Mouse (Mus musculus) lung, embryonic 15.5 days (tissue): ENCODE data around the gene Zfp61. TPM values are rescaled to one million over a fixed set of nuclear protein-coding genes. Genes with fewer than 3 reads are reported as not detected.
"Not testable (repeated sequence)": the region's sequence is repeated elsewhere in the genome, so short reads cannot be mapped to it uniquely, and the experiment has no call there.

Source experiments
- ATAC-seq: fragments of 200-750 bp; cut with Nextera tagmentation; 2 replicates; pipeline ENCODE4 v1.8.0; 2017; ENCODE audit warnings: moderate number of reproducible peaks, borderline replicate concordance; ENCODE audit not compliant: low FRiP score, low TSS enrichment; ENCODE audit errors: extremely low read depth
- H3K27ac ChIP-seq: fragments of 300-500 bp; sonication (generic); 2 replicates; pipeline ENCODE4 v1.5.1; 2015; ENCODE audit warnings: moderate library complexity, mild to moderate bottlenecking, inconsistent platforms
- H3K27me3 ChIP-seq: fragments of 300-500 bp; sonication (generic); 2 replicates; pipeline ENCODE4 v1.6.1; 2015; ENCODE audit warnings: inconsistent platforms
- H3K36me3 ChIP-seq: fragments of 300-500 bp; sonication (generic); 2 replicates; pipeline ENCODE4 v1.6.1; 2015; ENCODE audit warnings: inconsistent platforms
- H3K4me1 ChIP-seq: fragments of 300-500 bp; sonication (generic); 2 replicates; pipeline ENCODE4 v1.6.1; 2015; ENCODE audit warnings: inconsistent platforms
- H3K4me2 ChIP-seq: fragments of 300-500 bp; sonication (generic); 2 replicates; pipeline ENCODE4 v1.6.1; 2015; ENCODE audit warnings: inconsistent platforms, mild to moderate bottlenecking, moderate library complexity
- H3K4me3 ChIP-seq: fragments of 300-500 bp; sonication (generic); 2 replicates; pipeline ENCODE4 v1.5.1; 2015; ENCODE audit warnings: mild to moderate bottlenecking, inconsistent platforms
- H3K9ac ChIP-seq: fragments of 300-500 bp; sonication (generic); 2 replicates; pipeline ENCODE4 v1.6.1; 2015; ENCODE audit warnings: inconsistent platforms
- H3K9me3 ChIP-seq: fragments of 300-500 bp; sonication (generic); 2 replicates; pipeline ENCODE4 v1.6.1; 2016; ENCODE audit warnings: inconsistent platforms
- WGBS: fragments of 180-500 bp; shearing (Covaris S2); methylation state at CpG from one replicate; pipeline ENCODE4 v1.1.7; 2015; 5-methylcytosine and 5-hydroxymethylcytosine counted together
- polyA plus RNA-seq: library from polyadenylated mRNA; unstranded; fragments of >200 nt; fragmentation: Nextera tagmentation; extraction: Ambion mirVana; gene quantifications from 2 replicates; pipeline ENCODE4 v1.2.1, GENCODE M21; 2015

Gene Zfp61
- polyA plus RNA-seq, 1 experiment from 2014 or later, result 36.2 TPM

DNA sequence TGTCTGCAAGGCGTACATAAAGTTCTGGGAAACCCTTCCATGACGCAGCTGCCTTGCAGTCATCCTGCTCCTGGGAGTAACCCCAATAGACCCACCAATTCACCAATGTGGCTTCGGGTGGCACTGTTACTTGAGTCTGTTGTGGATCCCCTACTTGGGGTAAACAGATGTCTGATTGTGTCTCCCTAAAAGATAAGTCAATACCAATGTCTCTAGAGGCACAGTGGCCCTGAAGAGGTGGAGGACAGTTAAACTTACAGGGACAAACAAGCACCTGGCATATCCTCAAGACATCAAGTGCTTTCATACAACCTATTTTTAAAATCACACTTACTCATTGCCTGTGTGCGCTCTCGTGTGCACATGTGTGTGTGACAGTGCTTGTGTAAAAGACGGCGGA, 5.7 kb downstream of the Zfp61 start:
- Histone ChIP-seq H3K27me3 (no peaks in the 10 kb centered on the region), H3K4me1 (peaks cover 15% of the 10 kb centered on the region), H3K36me3 (peaks cover 65% of the 10 kb centered on the region), H3K9me3 (no peaks in the 10 kb centered on the region), H3K4me2 (no peak overlapping the region), H3K27ac (no peak overlapping the region), H3K4me3 (no peak overlapping the region), H3K9ac (no peak overlapping the region)
- WGBS, result 97% methylated on average over 7 of the region's 7 CpGs
- ATAC-seq, result no peak

DNA sequence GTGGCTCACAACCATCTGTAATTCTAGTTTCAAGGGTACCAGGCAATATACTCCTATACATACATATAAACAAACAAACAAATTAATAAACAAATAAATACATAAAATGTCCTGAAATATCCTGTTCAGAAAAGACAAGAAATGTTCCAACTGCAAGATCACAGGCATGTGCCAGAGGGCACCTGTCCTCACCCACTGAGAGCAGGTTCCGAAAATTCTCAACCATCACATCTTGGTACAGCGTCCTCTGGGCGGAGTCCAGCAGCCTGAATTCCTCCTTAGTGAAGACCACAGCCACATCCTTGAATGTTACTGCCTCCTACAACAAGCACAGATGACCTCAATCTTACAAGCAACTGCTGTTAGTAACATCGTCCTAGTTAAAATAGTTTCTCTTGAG, 6.3 kb downstream of the Zfp61 start:
- Histone ChIP-seq H3K27me3 (no peaks in the 10 kb centered on the region), H3K27ac (no peak overlapping the region), H3K4me2 (no peak overlapping the region), H3K4me1 (peaks cover 9% of the 10 kb centered on the region), H3K4me3 (no peak overlapping the region), H3K9ac (no peak overlapping the region), H3K36me3 (peaks cover 71% of the 10 kb centered on the region), H3K9me3 (no peaks in the 10 kb centered on the region)
- 98% methylated on average over 4 of the region's 4 CpGs for WGBS
- no peak for ATAC-seq

DNA sequence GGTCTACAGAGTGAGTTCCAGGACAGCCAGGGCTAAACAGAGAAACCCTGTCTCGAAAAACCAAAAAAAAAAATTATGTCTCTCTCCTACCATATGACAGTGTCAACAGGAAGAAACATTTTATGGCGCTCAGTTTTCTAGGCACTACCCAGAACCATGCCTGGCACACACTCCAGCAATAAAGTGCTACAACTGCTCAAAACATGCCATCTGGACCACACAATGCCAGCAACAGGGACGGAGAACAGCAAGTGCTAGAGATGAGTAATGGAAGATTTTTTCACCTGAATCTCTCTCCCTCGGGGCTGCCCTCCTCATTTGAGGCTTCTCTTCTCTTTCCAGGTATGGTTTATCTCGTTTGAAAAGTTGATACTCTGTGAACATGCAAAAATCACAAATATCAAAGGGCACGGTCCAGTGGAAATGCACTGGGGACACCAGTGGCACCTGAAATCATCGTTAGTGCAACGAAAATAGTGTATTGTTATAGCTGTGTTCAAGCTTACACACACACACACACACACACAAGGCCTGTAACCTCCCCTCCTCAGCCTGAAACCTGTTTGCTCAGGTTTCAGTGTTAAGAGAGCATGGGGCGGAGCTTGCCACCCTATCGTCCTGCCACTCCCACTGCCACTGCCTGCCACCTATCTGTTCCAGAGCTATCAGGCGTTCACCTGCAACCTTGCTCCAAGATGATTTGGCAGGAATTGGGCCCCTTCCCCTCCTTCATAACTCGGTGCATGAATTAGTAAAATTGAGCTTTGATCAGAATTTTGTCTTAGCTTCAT, 7.8 kb downstream of the Zfp61 start:
- Histone ChIP-seq H3K27me3 (no peaks in the 10 kb centered on the region), H3K36me3 (peaks cover 77% of the 10 kb centered on the region), H3K4me2 (no peak overlapping the region), H3K4me1 (peaks cover 7% of the 10 kb centered on the region), H3K9me3 (no peaks in the 10 kb centered on the region), H3K27ac (no peak overlapping the region), H3K4me3 (no peak overlapping the region), H3K9ac (no peak overlapping the region)
- WGBS, result 73% methylated on average over 12 of the region's 12 CpGs
- ATAC-seq, result no peak

DNA sequence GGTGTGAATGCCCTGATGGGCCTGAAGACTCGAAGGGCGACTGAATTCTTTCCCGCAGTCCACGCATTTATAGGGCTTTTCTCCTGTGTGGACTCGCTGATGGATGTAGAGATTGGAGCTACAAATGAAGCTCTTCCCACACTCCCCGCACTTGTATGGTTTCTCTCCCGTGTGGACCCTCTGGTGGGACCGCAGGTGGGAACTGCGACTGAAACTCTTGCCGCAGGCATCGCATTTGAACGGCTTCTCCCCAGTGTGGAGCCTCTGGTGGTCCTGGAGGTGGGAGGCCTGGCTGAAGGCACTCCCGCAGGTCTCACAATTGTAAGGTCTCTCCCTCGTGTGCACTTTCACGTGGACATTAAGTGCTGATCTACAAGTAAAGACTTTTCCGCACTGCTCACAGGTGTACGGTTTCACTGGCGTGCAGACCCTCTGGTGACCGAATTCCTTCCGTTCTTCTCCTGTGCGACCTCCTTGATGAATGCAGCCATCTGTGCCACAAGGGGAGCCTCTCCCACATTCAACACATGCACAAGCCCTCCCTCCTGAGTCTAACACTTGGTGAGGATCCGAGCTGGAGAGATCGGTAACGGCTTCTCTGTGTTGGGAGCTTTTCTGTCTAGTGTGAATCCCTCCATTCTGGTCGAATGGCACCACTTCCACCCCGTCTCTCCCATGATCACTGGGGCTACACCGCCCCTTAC, 9.5 kb downstream of the Zfp61 start:
- no peaks in the 10 kb centered on the region for H3K27me3 ChIP-seq
- peaks cover 71% of the 10 kb centered on the region for H3K36me3 ChIP-seq
- no peak for ATAC-seq
- no peak overlapping the region for H3K4me3 ChIP-seq
- no peaks in the 10 kb centered on the region for H3K9me3 ChIP-seq
- WGBS, result 83% methylated on average over 27 of the region's 27 CpGs
- no peaks in the 10 kb centered on the region for H3K4me1 ChIP-seq
- no peak overlapping the region for H3K4me2 ChIP-seq
- H3K27ac ChIP-seq, result no peak overlapping the region
- H3K9ac ChIP-seq, result no peak overlapping the region

DNA sequence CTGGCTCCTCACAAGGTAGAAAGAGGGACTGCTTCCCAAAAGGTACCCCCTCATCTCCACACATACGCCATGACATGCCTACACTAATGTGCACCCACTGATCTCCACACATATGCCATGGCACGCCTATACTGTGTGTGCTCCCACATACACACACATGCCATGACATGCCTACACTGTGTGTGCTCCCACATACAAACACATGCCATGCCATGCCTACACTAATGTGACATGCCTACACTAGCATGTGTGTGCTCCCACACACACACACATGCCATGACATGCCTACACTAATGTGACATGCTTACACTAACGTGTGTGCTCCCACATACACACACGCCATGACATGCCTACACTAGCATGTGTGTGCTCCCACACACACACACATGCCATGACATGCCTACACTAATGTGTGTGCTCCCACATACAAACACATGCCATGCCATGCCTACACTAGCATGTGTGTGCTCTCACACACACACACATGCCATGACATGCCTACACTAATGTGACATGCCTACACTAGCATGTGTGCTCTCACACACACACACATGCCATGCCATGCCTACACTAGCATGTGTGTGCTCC, 10.8 kb downstream of the Zfp61 start:
- H3K4me3 ChIP-seq, result no peak overlapping the region
- no peaks in the 10 kb centered on the region for H3K9me3 ChIP-seq
- H3K27me3 ChIP-seq, result no peaks in the 10 kb centered on the region
- WGBS, result 89% methylated on average over 4 of the region's 4 CpGs
- no peak overlapping the region for H3K27ac ChIP-seq
- H3K4me1 ChIP-seq, result no peaks in the 10 kb centered on the region
- H3K36me3 ChIP-seq, result peaks cover 57% of the 10 kb centered on the region
- H3K4me2 ChIP-seq, result no peak overlapping the region
- no peak overlapping the region for H3K9ac ChIP-seq
- no peak for ATAC-seq

DNA sequence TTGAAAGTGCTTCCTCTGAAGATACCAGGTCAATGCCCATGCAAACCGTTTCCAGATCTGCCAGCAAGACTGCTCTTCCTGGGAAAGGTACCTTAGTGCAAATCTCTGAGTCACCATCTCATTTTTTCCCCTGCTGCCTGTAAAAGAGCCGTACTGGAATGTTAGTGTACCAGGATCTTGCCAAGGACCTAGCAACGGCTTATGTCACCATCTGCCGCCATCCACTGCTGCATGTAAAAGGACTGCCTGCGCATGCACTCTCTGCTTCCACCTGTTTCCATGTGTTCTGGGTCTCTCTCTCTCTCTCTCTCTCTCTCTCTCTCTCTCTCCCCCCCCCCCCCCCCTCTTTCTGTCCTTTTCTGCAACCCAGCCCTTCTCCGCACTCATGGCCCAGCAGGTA, 12.5 kb downstream of the Zfp61 start:
- Histone ChIP-seq H3K27ac (no peak overlapping the region), H3K9ac (no peak overlapping the region), H3K9me3 (no peaks in the 10 kb centered on the region), H3K4me1 (no peaks in the 10 kb centered on the region), H3K4me2 (no peak overlapping the region), H3K4me3 (no peak overlapping the region), H3K27me3 (no peaks in the 10 kb centered on the region), H3K36me3 (peaks cover 42% of the 10 kb centered on the region)
- no peak for ATAC-seq
- 85% methylated on average over 6 of the region's 6 CpGs for WGBS

DNA sequence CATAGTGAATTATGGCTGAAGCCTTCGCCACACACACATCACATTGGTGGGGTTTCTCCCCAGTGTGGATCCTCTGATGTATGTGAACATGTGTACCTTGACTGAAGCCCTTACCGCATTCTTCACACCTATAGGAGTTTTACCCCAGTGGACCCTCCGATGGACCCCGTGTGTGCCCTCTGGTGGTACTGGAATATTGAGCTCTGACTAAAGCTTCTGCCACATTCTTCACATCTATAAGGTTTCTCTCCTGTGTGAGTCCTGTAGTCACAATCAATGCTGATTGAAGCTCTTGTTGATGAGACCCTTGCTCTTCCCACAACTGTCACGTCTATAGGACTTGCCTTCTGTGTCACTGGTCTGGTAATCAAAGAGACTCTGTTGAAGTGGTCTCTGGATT, 13.4 kb downstream of the Zfp61 start:
- H3K9me3 ChIP-seq, result no peaks in the 10 kb centered on the region
- no peak overlapping the region for H3K4me3 ChIP-seq
- H3K4me1 ChIP-seq, result no peaks in the 10 kb centered on the region
- no peak overlapping the region for H3K4me2 ChIP-seq
- WGBS, result 80% methylated on average over 5 of the region's 5 CpGs
- H3K27ac ChIP-seq, result no peak overlapping the region
- H3K27me3 ChIP-seq, result no peaks in the 10 kb centered on the region
- H3K9ac ChIP-seq, result no peak overlapping the region
- no peak for ATAC-seq
- H3K36me3 ChIP-seq, result peaks cover 35% of the 10 kb centered on the region

DNA sequence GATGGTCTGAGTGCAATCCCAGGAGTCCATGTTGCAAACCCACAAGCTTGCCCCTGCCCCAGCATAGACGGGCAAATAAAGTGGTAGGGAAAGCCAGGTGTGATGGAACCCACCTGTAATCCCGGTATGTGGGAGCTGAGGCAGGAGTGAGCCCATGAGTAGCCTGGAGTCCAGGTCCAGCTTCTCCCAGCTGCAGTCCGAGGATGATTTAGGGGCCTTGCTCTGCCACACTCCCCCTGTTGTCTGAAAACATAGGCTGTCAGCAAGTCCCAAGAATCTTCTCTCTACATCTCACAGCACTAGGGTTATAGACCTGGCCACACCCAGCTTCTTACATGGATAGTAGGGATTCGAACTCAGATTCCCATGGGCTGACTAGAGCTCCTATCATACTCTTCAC, 14.1 kb downstream of the Zfp61 start:
- ATAC-seq, result no peak
- Histone ChIP-seq H3K36me3 (peaks cover 28% of the 10 kb centered on the region), H3K4me1 (no peaks in the 10 kb centered on the region), H3K9ac (no peak overlapping the region), H3K9me3 (no peaks in the 10 kb centered on the region), H3K27me3 (no peaks in the 10 kb centered on the region), H3K4me2 (no peak overlapping the region), H3K4me3 (no peak overlapping the region), H3K27ac (no peak overlapping the region)
- 70% methylated on average over 4 of the region's 4 CpGs for WGBS

DNA sequence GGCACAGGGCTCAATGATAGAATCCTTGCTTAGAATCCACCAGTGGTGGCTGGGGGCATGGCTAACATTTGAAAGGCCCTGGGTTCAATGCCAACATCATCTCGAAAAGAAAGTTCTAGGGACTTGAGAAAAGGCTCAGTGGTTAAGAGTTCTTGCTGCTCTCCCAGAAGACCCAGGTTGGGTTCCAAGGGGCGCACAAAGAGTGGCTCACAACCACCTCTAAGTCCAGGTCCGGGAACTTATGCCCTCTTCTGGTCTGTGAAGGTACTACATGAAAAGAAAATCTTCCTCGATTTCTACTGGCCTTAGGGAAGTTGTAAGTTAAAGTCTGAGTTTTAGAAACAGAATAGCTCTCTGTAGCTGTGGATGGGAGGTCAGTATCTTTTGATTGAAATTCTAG, 14.9 kb downstream of the Zfp61 start:
- no peak overlapping the region for H3K27ac ChIP-seq
- no peaks in the 10 kb centered on the region for H3K27me3 ChIP-seq
- ATAC-seq, result no peak
- H3K9ac ChIP-seq, result no peak overlapping the region
- H3K4me2 ChIP-seq, result no peak overlapping the region
- no peaks in the 10 kb centered on the region for H3K9me3 ChIP-seq
- WGBS, result 48% methylated on average over 4 of the region's 4 CpGs
- no peak overlapping the region for H3K4me3 ChIP-seq
- peaks cover 20% of the 10 kb centered on the region for H3K36me3 ChIP-seq
- H3K4me1 ChIP-seq, result no peaks in the 10 kb centered on the region

DNA sequence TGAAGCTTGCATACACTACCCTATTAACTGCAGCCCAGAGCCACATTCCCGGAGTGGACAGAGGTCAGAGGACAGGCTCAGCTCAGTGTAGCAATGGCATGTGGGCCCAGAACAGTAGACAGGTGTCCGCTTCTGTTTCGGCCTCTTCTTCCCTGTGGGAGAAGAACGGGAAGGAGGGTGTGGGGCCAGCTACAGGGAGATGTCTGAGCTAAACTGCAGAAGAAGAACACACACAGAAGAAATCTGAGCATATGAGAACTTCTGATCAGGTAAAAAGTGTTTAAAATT, 20.2 kb downstream of the Zfp61 start:
- Histone ChIP-seq H3K36me3 (no peaks in the 10 kb centered on the region; the same call in 1 of the 2 replicates), H3K27ac (no peak overlapping the region), H3K9me3 (no peaks in the 10 kb centered on the region), H3K4me3 (no peak overlapping the region), H3K4me1 (no peaks in the 10 kb centered on the region), H3K4me2 (no peak overlapping the region), H3K27me3 (no peaks in the 10 kb centered on the region), H3K9ac (no peak overlapping the region)
- ATAC-seq, result no peak
- 48% methylated on average over 4 of the region's 4 CpGs for WGBS

DNA sequence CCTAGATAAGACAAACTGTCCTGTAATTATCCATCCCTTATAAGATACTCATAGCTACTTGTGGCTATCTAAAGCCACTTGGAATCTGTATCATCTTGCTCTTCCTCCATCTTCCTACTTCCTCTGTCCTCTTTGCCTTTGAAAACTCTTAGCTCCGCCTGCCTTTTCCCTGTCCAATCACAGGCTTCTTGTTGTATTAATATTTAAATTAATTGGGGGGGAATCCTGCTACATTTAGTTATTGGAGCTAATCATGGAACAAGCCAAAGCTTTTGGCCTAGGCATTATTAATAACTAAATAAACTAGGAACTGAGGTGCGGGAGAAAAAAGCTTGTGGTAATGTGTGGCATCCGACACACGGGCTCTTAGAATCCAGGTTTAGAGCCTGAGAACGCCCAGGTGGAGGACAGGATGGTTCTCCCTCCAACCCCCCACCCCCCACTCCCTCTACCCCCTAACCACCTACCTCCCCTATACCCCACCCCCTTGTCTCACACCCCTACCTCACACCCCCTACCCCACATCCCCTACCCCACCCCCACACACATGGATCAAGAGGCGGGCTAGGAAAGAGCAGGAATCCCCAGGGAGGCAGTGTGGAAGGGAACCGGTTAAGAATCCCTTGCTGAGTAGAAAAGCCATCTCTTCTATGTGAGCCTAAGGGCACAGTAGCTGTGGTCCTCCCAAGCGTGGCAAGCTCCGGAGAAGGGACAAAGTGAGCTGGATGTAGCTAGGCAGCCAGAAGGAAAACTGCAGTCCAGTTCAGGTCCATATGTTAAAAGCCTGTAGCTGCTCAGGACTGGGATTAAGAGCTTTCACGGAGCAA, 20.8 kb downstream of the Zfp61 start:
- H3K36me3 ChIP-seq, result peaks cover 2% of the 10 kb centered on the region
- H3K27me3 ChIP-seq, result no peaks in the 10 kb centered on the region

DNA sequence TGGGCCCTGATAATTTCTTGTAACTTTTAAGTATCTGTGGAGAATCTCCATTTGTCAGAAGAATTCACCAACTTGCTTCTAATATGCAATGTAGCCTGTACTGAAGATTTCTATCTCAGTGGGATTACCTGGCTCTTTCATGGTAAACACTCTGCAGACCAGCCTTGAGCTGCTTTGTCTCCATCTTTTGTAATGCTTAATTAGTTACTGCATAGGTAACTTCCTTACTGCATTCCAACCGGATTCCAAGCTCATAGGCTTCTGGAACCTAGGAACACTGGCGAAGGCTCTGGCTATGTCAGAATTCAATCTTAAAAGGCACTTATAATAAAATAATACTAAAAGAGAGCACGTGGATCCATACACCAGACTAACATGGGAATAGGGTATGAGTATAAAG, 22.3 kb downstream of the Zfp61 start:
- WGBS, result 84% methylated on average over 3 of the region's 3 CpGs

More for the DNA sequence above, 20.8 kb downstream of the Zfp61 start:
- Histone ChIP-seq H3K4me3 (no peak overlapping the region), H3K4me2 (no peak overlapping the region), H3K4me1 (no peaks in the 10 kb centered on the region), H3K9ac (no peak overlapping the region), H3K9me3 (no peaks in the 10 kb centered on the region), H3K27ac (no peak overlapping the region)
- 52% methylated on average over 10 of the region's 10 CpGs for WGBS
- ATAC-seq, result no peak

More for the DNA sequence above, 22.3 kb downstream of the Zfp61 start:
- H3K9ac ChIP-seq, H3K4me1 ChIP-seq, H3K27ac ChIP-seq, ATAC-seq, H3K27me3 ChIP-seq, H3K9me3 ChIP-seq, H3K4me2 ChIP-seq, H3K4me3 ChIP-seq: not testable (repeated sequence)
- H3K36me3 ChIP-seq, result peaks cover 15% of the 10 kb centered on the region
